Mouse (Mus musculus): ENCODE measurements at regions not wholly inside any gene's neighbourhood (a gene's known extent, or its start where the extent isn't known, plus 50 kb on each side); places are given as distances from the start of the nearest gene placed in this dataset.

DNA sequence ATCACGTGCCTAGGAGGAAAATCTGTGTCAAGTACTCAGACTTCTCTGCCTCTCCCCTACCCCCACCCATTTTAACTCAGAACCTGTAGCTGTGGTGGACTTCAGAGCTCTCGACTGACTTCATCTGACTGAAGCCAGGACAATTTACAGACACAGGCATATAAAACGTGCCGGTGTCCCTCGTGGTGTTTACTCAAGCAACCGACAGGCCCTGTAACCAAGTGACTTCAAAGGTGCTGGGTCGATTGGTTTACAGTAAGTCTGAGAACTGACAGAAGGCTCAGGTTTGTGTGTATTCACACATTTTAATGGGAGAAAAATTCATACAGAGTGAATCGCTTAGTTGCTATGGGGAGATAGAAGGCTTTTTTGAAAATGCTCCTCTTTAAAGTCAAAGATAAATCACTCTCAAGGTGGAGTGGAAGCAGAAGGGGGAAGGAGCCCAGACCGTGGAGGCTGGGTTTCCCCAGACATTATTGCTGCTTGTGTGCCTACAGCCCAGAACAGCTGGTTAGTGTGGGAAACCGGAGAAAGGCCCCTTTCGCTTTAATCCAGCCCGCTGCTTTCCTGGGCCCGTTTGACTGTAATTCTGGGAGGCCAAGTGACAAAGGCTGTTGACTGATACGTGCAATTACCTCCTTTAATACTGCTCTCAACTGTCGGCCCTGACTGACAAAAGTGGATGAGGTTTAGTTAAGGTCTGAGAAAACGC, 218.6 kb downstream of the Sox2 start:
- DNase-seq: no peak

DNA sequence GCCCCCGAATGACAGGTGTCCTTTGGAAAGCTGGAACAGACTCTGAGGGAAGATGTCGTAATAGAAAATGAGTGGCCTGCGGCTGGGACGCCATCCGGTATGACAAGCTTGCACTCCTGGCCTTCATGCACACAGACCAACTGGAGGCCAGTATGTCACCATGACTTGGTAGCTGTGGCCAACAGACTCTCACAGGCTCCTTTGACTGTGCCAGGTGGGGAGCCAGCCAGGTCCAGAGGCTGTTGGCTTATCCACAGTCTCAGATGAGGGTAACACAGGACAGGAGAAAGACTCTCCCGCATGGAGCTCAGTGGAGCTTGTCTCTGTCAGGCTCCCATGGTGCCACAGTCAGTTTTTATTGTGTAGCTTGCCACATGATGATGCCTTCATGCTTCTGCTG, 219.7 kb downstream of the Sox2 start:
- DNase-seq: no peak

DNA sequence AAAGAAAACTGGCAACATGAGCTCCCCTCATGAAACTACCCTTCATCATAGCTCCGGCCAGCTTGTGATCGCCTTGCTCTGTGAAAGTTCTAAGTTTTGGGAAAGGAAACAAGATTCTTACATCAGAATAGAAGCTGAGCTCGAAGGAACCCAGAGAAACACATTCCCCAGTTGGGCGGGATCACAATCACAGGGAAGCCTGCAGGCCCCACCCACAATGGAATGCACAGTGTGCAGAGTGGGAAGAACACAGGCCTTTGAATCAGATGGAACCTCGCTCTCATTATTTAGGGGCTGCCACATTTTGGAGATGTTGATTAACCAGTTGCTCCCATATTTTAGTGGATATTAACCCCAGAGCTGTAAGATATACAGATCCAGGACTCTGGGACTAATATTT, 234.9 kb downstream of the Sox2 start:
- DNase-seq: no peak

DNA sequence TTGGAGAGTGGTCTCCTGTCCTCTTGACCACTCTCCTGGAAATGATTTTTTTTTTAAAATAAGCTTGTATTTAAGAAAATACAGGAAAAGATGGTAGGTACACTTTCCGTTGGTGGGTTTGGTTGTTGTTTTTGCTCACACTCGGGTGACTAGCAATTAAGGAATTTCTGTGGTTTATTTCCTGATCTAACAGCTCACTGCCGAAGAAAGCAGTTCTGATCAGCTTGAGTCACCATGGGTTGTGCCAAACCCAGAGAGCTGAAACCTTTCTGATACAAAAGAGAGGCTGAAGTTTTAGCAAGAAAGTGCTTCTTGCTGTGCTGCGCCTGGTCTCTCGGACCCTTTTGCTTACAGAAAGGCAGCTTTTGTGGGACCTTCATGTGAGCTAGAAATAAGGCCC, 243.2 kb downstream of the Sox2 start:
- DNase-seq: no peak

DNA sequence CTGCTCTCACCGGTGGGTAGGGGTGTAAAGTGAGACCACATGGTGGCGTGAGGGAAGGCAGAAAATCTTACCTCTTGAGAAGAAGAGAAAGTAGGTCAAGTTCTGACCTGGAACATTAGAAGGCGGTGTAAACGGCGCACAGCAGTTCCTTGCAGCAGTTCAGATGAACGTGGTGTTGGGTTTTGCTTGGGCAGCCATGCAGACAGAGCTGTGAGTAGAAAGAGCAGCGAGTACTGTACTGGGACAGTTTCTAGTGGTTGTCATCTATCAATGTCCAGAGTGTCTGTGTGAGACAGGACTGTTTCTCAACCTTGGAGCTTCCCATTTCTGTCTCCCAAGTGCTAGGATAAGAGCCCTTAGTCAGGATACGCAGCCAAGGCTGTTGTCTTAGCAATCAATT, 252.9 kb downstream of the Sox2 start:
- DNase-seq: no peak

DNA sequence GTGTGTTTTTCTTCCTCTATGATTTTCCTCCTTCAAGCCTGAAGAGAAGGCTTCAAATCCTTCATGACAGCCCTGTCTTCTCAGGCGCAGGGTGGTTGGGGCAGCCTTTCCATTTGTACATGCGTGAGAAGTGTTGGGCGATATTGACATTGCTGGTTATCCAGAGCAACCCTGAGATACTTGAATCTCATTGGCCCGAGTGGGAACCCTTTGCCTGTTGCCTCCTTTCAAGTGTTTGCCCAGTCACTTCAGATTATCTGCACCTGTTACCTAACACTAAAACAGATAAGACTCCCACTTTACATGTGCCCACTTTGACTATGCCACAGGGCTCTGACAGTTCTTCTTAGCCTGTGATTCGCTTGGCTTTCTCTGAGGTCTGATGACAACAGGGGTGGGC, 258.3 kb downstream of the Sox2 start:
- no peak for DNase-seq

DNA sequence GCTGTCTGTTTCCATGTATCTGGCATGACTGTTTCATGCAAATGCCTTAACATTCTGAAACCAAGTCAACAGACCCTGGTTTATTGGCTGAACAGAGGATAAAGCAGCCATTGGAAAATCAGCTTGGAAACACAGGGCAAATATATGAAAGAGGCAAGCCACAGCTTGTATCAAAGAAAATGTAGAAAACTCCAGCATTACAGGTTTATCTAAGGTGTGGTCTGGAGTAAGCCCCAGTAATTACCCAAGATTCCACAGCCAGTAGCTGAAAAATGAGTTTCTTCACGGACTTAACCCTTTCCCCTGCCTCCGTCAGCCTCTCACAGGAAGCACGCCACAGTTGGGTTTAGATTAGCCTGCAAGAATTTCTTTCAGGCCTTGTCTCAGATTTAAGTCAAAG, 259.1 kb downstream of the Sox2 start:
- DNase-seq: no peak

DNA sequence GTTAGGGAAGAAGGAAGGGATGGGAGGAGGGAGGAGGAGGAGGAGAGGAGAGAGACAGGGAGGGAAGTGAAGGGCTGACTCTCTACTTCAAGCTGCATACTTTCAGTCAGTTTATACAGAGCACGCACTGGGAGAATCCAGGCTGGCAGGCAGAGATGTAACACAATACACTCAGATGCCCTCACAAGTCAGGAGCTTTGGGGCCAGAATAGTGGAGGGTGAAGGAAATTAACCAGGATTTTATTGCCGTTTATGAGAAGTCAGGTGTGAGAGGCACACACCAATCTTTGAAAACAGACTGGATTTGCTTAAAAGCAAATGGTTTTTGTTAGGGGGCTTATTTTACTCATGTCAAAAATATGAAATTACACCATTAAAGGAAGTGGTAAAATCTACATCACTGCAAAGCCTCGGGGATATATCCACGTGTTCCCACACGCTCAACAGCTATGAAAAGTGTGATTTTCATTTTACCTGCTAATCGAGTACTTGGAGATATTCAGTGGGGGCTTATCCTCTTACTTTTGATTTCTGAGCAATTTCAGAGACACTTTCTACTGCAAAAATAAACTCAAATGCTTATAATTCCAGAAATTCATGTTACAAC, 268.2 kb downstream of the Sox2 start:
- no peak for DNase-seq

DNA sequence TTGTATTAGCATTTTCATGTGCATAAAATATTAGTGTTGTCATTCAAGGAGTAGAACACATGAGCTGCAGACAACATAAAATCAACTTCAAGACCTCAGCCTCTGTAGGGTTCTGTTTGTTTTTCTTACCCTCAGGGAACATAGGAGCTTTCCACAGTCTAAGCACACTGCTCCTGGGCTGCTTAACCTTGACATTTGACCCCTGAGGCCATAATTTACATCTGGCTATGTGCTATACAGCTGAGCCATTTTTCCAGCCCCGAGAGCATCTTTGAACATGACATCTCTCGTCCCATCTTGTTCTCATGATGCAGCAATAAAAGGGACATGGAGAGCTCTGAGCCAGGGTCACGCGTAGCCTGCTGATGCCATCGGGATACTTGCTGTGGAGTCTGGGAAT, 270.3 kb downstream of the Sox2 start:
- no peak for DNase-seq

DNA sequence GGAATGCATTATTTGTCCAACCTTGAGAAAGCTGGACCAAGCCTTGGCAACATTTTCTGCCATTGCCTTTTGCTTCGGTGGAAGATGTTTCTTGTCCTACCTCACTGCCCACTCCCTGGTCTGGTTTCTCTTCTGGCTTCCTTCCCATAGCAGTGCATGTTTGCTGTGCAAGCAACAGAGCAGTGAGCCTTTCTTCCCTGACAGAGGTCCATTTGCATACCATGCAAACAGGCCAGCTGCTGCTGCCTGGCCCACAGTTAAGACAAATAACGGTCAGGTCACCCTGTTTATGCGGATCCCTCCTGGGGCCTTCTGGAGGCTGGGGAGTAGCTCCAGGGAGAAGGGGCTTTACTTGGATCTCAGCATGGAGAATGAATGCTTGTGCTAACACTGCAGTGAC, 299.7 kb downstream of the Sox2 start:
- no peak for DNase-seq

DNA sequence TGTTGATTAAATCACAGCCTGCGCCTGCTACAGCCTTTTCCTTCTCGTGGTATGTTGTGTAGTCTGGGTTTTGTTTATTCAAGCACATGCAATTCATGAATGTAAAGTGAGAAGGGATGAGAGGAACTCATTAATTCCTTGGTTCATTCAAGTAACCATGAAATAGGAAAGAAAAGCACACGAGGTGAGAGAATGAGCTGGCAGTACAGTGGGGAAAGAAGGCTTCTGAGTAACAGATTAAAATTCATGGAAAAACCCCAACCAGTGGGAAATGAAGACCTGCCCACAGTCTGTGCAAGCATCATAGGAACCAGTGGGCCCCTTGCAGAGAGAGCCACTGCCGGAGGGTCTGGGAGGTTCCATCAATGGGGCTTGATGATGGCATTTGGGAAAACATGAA, 306.0 kb downstream of the Sox2 start:
- no peak for DNase-seq

DNA sequence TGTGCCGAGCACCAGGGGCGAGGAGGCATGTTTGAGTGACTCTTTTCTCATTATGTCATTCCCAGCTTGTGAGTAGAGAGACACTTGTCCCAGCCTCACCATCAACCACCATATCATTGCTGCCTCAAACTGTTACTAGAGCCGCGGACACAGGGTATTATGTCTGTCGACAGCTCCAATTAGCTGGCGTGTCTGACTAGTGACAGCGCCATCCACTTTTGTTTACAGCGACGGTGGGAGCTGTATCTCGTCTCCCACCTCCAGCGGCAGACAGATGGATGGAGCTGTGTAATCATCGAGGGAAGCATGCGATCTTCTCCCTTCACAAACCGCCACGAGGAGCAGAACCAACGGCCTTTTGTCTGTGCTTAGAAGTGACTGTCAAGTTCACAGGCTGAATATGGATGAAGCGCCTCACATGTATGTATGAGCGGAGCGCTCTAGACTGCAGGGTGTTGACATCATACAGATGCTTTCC, 308.9 kb downstream of the Sox2 start:
- no peak for DNase-seq

DNA sequence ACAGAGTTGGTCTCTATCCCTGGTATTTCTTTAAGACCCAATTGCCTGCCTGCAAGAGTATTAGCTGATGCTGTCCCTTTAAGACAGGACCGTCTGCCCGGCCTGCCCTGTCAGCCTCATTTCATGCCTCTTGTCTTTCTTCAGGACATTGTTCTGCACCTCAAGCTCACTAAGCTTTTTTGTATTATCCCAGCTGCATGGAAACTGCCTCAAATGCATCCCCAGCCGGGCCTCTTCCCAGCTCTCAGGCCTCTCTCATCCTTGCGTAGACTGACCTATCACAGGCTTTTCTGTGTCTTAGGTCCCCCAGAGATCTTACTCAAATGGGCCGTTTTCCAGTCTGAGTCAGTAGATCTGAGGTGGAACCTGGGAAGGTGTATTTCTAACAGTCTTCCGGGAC, 316.2 kb downstream of the Sox2 start:
- DNase-seq: no peak

DNA sequence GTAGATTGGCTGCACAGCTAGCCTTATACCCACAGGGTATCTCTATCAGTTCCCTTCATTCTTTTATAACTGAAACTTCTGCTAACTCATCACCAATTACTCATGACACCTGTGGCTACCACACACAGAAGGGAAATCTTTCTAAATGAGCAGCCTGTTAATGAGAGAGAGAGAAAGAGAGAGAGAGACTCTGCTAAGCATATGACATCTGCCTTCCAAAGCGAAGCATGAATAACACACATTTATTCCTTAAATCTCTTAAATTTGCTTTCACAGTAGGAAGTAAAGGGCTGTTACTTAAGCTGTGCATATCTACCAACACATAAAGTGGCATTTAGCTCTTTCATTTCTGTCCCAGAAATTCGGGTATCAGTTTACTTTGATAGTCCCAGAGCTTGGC, 317.7 kb downstream of the Sox2 start:
- DNase-seq: no peak

DNA sequence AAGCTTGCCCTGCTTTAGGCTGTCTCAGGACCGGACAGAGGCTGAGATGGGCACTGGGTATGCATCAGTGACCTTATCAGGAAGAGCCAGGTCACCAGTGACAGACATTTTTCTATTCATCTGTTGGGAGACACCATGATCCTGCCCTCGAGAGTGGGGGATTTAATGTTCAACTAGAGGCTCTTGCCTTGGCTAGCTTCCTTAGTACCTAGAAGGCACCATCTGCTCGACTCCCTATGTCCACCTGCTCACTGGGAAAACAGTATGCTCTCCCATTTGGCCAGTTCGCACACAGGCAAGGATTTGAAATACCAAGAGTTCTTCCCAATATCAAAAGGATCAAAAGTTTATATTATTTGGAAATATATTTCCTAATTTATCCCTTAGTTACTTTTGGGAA, 321.3 kb downstream of the Sox2 start:
- DNase-seq: no peak

DNA sequence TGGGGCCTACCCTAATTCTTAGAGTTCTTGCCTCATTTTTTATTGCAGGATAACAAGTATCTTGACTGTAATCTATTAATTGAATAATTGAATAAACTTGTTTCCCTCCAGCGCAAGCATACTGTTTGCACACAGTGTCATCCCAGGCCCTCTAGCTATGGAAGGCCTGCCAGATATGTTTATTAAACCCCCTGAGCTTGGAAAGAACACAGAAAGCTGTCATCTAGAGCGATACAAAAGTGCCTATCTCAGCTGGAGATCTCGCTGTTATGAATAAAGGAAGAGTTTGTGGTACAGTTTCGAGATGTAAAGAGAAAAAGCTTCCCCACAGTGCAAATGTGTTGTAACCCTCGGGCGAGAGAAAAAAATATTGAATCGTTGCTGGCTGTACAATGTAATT, 324.2 kb downstream of the Sox2 start:
- DNase-seq: no peak

Small RNA genes lying in the stretch of these regions (microRNA-seq; reads per million reads assigned to microRNA genes)
- 0 reads per million in 2 experiments for gene Mir6378
